Mouse (Mus musculus) lung, embryonic 16.5 days (tissue): ENCODE results near the gene Fbxl4. TPM values are rescaled to one million over a fixed set of nuclear protein-coding genes. Genes with fewer than 3 reads are reported as not detected.
A peak's percentile ranks its signal among the peaks of the same experiment; 100 is the strongest.

Source experiments
- ATAC-seq: fragments of 200-750 bp; cut with Nextera tagmentation; 2 replicates; pipeline ENCODE4 v1.8.0; 2017; ENCODE audit warnings: low read depth, mild to moderate bottlenecking, moderate library complexity
- H3K27ac ChIP-seq: fragments of 300-500 bp; sonication (generic); 2 replicates; pipeline ENCODE4 v1.5.1; 2014; ENCODE audit warnings: mild to moderate bottlenecking, control low read depth, low read length
- H3K27me3 ChIP-seq: fragments of 300-500 bp; sonication (generic); 2 replicates; pipeline ENCODE4 v1.6.1; 2014; ENCODE audit warnings: low read depth, low read length, mixed read lengths; ENCODE audit not compliant: control insufficient read depth, insufficient read depth
- H3K36me3 ChIP-seq: fragments of 300-500 bp; sonication (generic); 2 replicates; pipeline ENCODE4 v1.6.1; 2014; ENCODE audit warnings: low read length; ENCODE audit not compliant: control insufficient read depth, insufficient read depth
- H3K4me1 ChIP-seq: fragments of 300-500 bp; sonication (generic); replicated peaks from 2 replicates; pipeline ENCODE4 v1.6.1; 2014; ENCODE audit warnings: low read length, mixed read lengths; ENCODE audit not compliant: control insufficient read depth, insufficient read depth
- H3K4me2 ChIP-seq: fragments of 300-500 bp; sonication (generic); 2 replicates; pipeline ENCODE4 v1.6.1; 2014; ENCODE audit warnings: low read depth, low read length, control low read depth
- H3K4me3 ChIP-seq: fragments of 300-500 bp; sonication (generic); 2 replicates; pipeline ENCODE4 v1.5.1; 2014; ENCODE audit warnings: mild to moderate bottlenecking, low read length, control low read depth
- H3K9ac ChIP-seq: fragments of 300-500 bp; sonication (generic); 2 replicates; pipeline ENCODE4 v1.6.1; 2014; ENCODE audit warnings: low read length, control low read depth
- H3K9me3 ChIP-seq: fragments of 300-500 bp; sonication (generic); 2 replicates; pipeline ENCODE4 v1.6.1; 2016; ENCODE audit warnings: low read length; ENCODE audit not compliant: control insufficient read depth
- WGBS: fragments of 180-500 bp; shearing (Covaris S2); extraction: QIAGEN DNeasy Blood & Tissue Kit; methylation state at CpG from one replicate; pipeline ENCODE4 v1.1.7; 2014; 5-methylcytosine and 5-hydroxymethylcytosine counted together
- polyA plus RNA-seq: library from polyadenylated mRNA; unstranded; fragments of >200 nt; fragmentation: Nextera tagmentation; extraction: Ambion mirVana; gene quantifications from 2 replicates; pipeline ENCODE4 v1.2.1, GENCODE M21; 2015

Gene Fbxl4
- polyA plus RNA-seq, 1 experiment from 2014 or later = 11.3 TPM

DNA sequence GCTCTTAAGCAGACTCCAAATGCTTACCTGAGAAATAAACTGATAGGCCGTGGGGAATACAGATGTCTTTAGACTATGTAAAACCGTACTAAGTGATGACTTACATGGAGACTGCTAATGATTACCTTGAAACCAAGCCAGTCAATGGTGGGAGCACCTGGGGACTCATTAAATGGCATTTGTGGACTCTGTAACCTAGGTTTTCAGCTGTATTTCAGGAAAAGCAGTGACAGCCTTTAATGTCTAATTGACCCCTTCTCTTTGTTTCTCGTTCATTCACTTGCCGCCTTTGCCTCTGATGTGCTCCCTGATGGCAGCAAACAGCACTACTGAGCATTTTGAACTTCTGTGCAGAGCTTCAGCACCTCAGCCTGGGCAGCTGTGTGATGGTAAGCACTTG, 65.1 kb downstream of the Fbxl4 start:
- no peak for ATAC-seq

DNA sequence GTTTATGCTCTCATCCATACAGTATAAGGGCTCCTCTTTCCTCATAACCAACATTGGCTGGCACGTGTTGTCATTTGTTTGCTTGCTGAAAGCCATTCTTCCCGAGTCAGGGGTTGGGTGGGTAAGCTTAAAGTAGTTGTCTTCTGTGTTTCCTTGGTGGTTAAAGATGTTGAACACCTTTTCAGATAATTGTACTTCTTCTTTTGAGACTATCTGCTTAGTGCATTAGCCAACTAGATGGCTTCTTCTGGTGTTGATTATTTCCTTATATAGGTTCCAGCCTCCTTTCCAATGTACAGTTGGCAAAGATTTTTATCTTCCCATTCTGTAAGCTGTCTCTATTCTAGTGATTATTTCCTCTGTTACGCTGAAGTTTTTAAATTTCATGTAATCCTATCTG, 70.8 kb downstream of the Fbxl4 start:
- ATAC-seq = no peak
- Histone ChIP-seq H3K4me2 (no peak overlapping the region), H3K36me3 (peaks cover 3% of the 10 kb centered on the region; the same call in 1 of the 2 replicates), H3K27ac (no peak overlapping the region), H3K4me1 (no peaks in the 10 kb centered on the region), H3K9me3 (no peaks in the 10 kb centered on the region), H3K4me3 (no peak overlapping the region), H3K9ac (no peak overlapping the region), H3K27me3 (no peaks in the 10 kb centered on the region)
- 90% methylated on average over 3 of the region's 3 CpGs for WGBS

More for the DNA sequence above, 65.1 kb downstream of the Fbxl4 start:
- Histone ChIP-seq H3K9ac (no peak overlapping the region), H3K4me3 (no peak overlapping the region), H3K9me3 (no peaks in the 10 kb centered on the region), H3K4me2 (no peak overlapping the region), H3K27me3 (no peaks in the 10 kb centered on the region), H3K36me3 (peaks cover 6% of the 10 kb centered on the region), H3K4me1 (no peaks in the 10 kb centered on the region), H3K27ac (no peak overlapping the region)
- WGBS = 87% methylated on average over 4 of the region's 4 CpGs

DNA sequence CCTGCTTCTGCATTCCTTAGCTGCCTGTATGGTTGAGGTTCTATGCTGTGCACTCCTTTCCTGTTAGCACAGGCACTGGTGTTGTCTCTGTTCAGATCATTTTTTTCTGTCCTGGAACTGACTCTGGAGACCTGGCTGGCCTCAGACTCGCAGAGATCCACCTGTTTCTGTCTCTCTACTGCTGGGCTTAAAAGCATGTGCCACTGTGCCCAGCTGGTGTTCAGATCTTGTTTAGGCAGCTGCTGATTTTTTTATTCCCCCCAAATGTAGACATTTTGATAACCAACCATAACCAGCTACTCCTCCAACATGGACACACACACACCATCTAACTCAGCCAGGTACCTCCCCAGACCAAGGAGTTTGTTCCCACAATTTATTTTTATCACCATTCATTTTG, 112.2 kb downstream of the Fbxl4 start:
- no peaks in the 10 kb centered on the region for H3K4me1 ChIP-seq
- H3K36me3 ChIP-seq = no peaks in the 10 kb centered on the region
- no peak for ATAC-seq
- WGBS = 95% methylated on average over 1 of the region's 1 CpGs
- no peak overlapping the region for H3K9ac ChIP-seq
- H3K4me3 ChIP-seq = no peak overlapping the region
- H3K27ac ChIP-seq = no peak overlapping the region
- no peaks in the 10 kb centered on the region for H3K9me3 ChIP-seq
- no peaks in the 10 kb centered on the region; the same call in 1 of the 2 replicates for H3K27me3 ChIP-seq
- H3K4me2 ChIP-seq = no peak overlapping the region

DNA sequence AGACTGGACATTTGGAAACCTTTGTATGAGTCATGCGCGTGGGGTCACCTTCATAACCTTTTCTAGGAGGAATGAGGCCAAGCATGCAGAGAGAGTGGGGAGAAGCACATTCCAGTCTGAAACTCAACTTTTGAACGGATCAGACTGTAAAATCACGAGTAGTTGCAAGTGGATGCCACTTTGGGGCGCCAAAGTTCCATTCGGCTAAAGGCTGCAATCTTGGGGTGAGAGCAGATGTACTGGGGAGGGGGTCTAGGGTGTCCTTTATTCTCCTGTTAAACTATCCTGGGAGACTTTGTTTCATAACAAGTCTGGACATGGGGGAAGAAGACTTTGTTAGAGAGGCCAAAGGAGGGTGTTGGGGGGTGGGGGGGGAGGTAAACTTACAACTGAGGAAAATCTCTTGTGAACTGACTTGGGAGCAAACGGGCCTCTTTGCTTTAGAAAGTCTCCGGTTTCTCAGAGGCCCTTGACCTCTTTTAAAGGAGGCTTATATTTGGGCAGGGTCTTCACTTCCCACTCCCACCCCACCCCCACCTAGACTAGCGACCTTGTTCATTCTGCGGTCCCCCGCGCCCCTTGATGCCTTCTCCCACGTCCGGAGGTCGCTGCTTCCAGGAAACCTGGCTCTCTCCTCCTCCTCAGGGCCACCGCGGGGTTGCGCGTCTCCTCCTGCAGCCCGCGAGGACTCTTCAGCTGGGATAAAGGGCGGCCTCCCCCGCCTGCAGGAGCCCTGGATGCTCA, 119.8 kb downstream of the Fbxl4 start:
- Histone ChIP-seq H3K4me1 (no peaks in the 10 kb centered on the region), H3K36me3 (no peaks in the 10 kb centered on the region), H3K9me3 (no peaks in the 10 kb centered on the region), H3K27me3 (peaks cover 61% of the 10 kb centered on the region), H3K4me2 (peak overlapping the region; percentile 44), H3K4me3 (peak overlapping the region; percentile 20; the same call in 1 of the 2 replicates), H3K27ac (no peak overlapping the region), H3K9ac (no peak overlapping the region)
- WGBS = 1% methylated on average over 23 of the region's 23 CpGs
- ATAC-seq = peak; percentile 51; the same call in 1 of the 2 replicates

DNA sequence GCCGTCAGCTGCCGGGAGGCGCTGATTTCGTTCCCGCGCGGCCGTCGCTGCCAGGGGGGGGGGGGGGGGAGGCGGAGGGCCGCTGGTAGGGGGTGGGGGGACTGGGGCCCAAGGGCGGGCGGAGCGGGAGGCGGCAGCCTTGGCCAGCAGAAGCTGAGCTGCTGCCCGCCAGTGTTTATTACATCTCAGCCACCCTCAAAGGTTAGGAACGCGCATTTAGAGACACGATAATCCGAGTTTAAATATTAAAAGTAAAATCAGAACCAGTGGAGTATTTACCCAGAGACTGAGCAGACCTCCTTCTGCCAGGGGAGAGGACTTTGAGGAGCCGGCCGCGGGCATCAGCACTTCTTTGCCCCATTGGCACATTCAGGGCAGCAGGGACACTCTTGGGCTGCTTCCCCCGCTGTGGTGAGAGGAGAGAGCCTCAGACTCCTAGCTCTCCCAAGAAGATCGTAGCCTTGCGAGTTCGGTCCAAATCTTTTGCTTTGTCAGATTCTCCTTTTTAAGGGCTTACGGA, 120.4 kb downstream of the Fbxl4 start:
- Histone ChIP-seq H3K4me1 (no peaks in the 10 kb centered on the region), H3K27ac (no peak overlapping the region), H3K36me3 (no peaks in the 10 kb centered on the region), H3K9me3 (no peaks in the 10 kb centered on the region), H3K27me3 (peaks cover 66% of the 10 kb centered on the region), H3K4me2 (peak overlapping the region; percentile 44), H3K4me3 (peak overlapping the region; percentile 20; the same call in 1 of the 2 replicates), H3K9ac (no peak overlapping the region)
- under 1% methylated on average over 14 of the region's 28 CpGs for WGBS
- no peak; the same call in 1 of the 2 replicates for ATAC-seq

DNA sequence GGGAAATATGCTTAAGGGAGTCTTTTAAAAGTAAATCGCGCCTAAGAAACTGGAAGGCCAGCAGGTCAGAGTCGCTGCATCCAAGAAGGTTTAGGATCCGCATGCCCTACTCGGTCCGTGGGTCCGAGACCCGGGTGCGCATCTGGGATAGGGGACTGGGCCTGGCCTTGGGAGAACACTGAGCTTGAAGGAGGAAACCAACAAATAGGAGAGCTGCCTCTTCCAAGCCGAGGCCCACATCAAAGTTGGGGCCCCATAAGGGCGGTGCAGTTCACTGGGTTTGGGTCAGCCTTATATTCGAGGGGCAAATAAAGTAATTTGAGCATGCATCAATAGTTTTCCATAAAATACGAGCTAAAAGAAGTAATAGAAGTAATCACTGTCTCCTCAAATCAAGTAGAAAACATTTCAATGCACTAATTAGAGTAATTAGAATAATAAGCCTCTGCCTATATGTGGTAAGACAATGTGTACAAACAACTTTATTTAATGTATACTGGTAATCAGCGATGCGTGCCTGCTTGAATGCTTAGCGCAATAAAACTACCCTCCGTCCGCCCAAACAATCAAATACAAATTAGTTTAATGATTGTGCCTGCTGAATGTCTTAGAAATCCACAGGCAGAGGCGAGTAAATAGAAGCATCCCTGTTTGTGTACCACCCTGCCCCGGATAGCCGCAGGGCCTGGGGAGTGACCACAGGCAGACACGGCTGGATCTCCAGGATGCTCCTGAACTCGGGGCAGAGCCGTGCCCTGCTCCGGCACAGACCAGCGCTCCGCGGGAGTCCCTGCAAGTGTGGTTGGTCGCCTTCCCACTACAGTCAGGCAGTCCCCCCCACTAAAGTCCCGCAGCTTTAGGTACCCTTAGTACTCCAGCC, 121.4 kb downstream of the Fbxl4 start:
- peaks cover 70% of the 10 kb centered on the region for H3K27me3 ChIP-seq
- no peaks in the 10 kb centered on the region for H3K36me3 ChIP-seq
- H3K4me2 ChIP-seq = no peak overlapping the region
- no peak overlapping the region for H3K9ac ChIP-seq
- no peaks in the 10 kb centered on the region for H3K4me1 ChIP-seq
- no peak overlapping the region for H3K4me3 ChIP-seq
- H3K9me3 ChIP-seq = no peaks in the 10 kb centered on the region
- H3K27ac ChIP-seq = no peak overlapping the region
- no peak for ATAC-seq
- WGBS = 3% methylated on average over 30 of the region's 30 CpGs

DNA sequence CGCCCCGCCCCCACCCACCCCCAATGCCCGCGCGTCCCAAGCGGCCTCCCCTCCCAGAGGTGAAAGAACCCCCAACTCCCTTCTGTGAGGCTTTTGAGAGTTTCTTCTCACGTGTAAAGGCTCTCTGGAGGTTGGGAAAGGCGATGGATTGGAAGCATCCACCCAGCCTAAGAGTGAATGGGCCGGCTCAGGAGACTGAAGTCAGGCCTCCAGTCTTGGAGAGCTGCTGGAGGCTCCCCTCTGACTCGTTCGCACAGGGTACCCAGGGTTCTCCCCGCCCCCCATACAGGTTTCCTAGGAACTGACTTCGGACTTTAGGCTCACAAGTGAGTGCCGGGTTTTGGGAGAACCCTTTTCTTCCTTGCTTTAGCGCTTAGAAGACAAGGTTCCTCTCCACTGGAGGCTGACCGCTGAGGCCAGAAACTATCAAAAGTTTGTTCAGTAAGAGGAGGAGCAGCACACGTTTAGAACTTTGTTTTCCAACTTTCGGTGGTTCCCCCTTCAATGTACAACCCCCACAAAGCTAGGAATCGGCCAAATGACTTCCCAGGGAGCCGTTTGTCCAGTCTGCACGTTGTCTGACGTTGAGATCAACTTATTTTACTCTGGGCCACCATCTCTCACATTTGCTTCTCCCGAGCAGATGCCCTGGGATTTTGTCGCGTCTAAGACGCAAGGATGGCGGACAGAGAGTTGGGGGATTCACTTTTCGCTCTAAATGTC, 122.2 kb downstream of the Fbxl4 start:
- Histone ChIP-seq H3K27me3 (peaks cover 72% of the 10 kb centered on the region), H3K4me2 (no peak overlapping the region), H3K9ac (no peak overlapping the region), H3K4me3 (no peak overlapping the region), H3K27ac (no peak overlapping the region), H3K4me1 (no peaks in the 10 kb centered on the region), H3K9me3 (no peaks in the 10 kb centered on the region), H3K36me3 (no peaks in the 10 kb centered on the region)
- ATAC-seq = no peak
- under 1% methylated on average over 28 of the region's 28 CpGs for WGBS

DNA sequence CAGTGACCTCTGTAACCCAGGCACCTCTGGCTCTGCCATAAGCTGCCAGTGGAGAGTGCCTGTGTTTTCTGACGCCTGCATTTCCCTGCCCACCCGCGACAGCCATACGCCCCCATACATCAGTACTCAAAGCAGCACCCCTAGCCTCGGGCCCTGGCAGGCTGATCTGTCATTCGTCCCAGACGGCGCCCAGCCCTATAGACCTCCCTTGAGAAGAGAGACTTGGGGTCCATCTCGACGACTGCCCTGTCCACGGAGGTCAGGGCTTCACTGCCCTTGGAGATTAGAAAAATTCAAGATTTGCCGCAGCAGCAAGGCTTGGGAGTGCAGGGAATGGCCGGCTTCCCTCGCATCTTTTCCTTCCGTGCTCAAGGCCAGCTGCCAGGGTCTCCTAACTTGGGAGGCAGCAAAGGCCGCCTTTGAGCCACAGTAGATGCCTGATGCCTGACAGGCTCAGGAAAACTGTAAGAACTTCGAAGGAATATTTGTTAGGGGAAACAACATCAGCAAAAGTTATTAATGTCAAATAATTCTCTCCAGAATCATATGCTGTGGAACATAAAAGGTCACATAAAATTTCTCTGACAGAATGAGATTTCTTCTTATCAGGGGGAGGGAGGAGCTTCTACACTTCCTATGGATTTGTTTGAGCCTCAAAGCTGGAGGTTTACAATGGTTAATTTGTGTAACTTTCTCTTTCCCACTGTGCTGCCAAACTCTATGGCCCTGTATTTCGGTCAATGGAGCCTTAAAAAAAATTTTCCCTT, 122.9 kb downstream of the Fbxl4 start:
- Histone ChIP-seq H3K9ac (no peak overlapping the region), H3K4me2 (no peak overlapping the region), H3K9me3 (no peaks in the 10 kb centered on the region), H3K27me3 (peaks cover 74% of the 10 kb centered on the region), H3K36me3 (no peaks in the 10 kb centered on the region), H3K4me3 (no peak overlapping the region), H3K27ac (no peak overlapping the region), H3K4me1 (no peaks in the 10 kb centered on the region)
- no peak for ATAC-seq
- WGBS = 4% methylated on average over 18 of the region's 18 CpGs
